Mouse (Mus musculus): Measurements from ENCODE around the gene Slc9a3r1. TPM values are rescaled to one million over a fixed set of nuclear protein-coding genes. Genes with fewer than 3 reads are reported as not detected.

Gene Slc9a3r1
- polyA plus RNA-seq, 1 experiment from 2014 or later = 74.5 TPM

DNA sequence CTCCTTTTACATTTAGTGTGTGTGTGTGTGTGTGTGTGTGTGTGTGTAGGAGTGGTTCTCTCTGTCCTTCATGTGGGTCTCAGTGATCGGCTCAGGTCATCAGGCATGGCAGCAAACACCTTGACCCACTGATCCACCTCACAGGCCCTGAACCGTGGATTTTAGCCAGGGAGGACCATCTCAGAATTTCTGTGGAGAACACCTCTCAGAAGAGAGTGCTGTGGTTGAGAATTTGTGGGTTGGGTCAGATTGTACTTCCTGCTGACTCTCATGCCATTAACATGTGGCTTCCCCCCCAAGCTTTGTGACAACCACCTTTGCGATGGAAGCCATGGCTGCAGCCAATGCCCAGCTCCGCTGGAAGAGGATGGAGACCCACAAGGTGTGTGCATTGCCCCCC, 37.4 kb downstream of the Slc9a3r1 start:
- WGBS (ENCODE audit: insufficient replicate concordance) = 69% methylated on average over 4 of the region's 4 CpGs
- Histone ChIP-seq H3K9me3 (replicated peaks) (no peaks in the 10 kb centered on the region), H3K9ac (no peak overlapping the region), H3K4me1 (peaks cover 21% of the 10 kb centered on the region), H3K27me3 (replicated peaks) (no peaks in the 10 kb centered on the region), H3K27ac (no peak overlapping the region), H3K4me2 (no peak overlapping the region), H3K4me3 (no peak overlapping the region), H3K36me3 (peaks cover 56% of the 10 kb centered on the region)
- ATAC-seq = no peak

DNA sequence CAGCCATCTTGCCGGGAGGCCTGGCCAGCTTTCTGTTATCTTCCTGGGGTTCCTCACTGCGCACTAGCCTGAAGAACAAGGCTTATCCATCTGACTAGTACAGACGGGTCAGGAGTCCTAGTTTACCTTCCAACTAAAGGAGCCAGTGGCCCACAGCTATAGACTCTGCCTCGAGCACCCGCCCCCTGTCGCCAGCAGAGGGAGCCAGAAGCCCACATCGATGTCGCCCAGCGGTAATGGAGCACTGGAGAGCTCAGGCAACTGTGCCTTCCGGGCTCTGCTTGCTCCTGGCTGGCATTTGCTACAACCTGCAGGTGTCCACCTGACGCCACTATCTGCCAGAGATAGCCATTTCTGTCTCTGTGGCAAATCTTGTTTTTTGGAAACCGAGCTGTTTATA, 39.2 kb downstream of the Slc9a3r1 start:
- peaks cover 74% of the 10 kb centered on the region for H3K36me3 ChIP-seq
- peak; percentile 63 for ATAC-seq
- no peak overlapping the region for H3K9ac ChIP-seq
- H3K9me3 ChIP-seq (replicated peaks) = no peaks in the 10 kb centered on the region
- 20% methylated on average over 12 of the region's 12 CpGs for WGBS (ENCODE audit: insufficient replicate concordance)
- H3K4me1 ChIP-seq = peaks cover 3% of the 10 kb centered on the region; the same call in 1 of the 2 replicates
- no peak overlapping the region for H3K4me3 ChIP-seq
- H3K27ac ChIP-seq = no peak overlapping the region
- no peaks in the 10 kb centered on the region for H3K27me3 ChIP-seq (replicated peaks)
- H3K4me2 ChIP-seq = no peak overlapping the region

DNA sequence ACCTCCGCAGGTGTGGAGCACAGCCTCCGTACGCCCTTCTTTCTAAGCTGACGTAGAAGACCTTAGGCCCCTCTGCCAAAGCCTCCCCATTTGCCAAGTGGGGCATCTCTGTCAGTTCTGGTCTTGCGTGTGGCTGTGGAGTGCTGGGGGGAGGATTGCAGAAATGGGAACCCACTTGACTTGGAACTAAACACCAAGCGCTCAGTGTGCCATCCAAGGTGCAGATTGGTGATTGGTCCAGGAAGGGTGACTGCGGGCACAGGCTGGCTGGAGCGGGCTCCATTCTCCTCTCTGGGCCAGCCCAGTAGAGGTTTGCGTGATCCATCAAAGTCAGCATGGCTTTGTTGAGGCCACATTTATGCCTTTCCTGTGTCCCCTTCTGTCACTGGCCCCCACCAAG, 39.6 kb downstream of the Slc9a3r1 start:
- Histone ChIP-seq H3K4me1 (0 out of 2 replicates have a peak, but pooled peaks cover 3% of the 10 kb centered on the region), H3K27me3 (replicated peaks) (no peaks in the 10 kb centered on the region), H3K4me2 (no peak overlapping the region), H3K9ac (no peak overlapping the region), H3K4me3 (no peak overlapping the region), H3K27ac (no peak overlapping the region), H3K9me3 (replicated peaks) (no peaks in the 10 kb centered on the region), H3K36me3 (peaks cover 74% of the 10 kb centered on the region)
- ATAC-seq = no peak
- 86% methylated on average over 9 of the region's 9 CpGs for WGBS (ENCODE audit: insufficient replicate concordance)

DNA sequence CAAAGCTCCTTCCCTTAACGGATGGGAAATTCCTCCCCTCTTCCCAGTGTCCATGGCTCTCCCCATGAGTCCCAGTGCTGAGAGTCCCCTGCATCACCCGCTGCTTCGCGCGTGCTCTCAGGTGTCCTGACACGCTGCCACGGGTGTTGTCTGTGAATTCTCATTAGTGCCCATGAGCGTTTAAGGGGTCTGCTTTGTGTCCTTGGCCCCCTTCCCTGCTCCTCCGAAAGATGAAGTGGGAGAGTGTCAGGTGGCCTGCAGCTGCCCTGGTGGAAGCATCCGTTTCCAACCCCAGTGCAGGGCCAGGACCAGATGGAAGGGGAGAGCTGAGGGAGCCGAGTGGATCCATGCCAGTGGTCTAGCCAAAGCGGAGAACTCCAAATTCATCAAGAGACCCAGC, 45.0 kb downstream of the Slc9a3r1 start:
- peaks cover 52% of the 10 kb centered on the region for H3K36me3 ChIP-seq
- no peak overlapping the region for H3K9ac ChIP-seq
- no peak overlapping the region for H3K4me3 ChIP-seq
- no peak for ATAC-seq
- no peak overlapping the region for H3K27ac ChIP-seq
- peaks cover 16% of the 10 kb centered on the region for H3K4me1 ChIP-seq
- 86% methylated on average over 12 of the region's 12 CpGs for WGBS (ENCODE audit: insufficient replicate concordance)
- H3K4me2 ChIP-seq = no peak overlapping the region
- no peaks in the 10 kb centered on the region for H3K27me3 ChIP-seq (replicated peaks)
- H3K9me3 ChIP-seq (replicated peaks) = no peaks in the 10 kb centered on the region

DNA sequence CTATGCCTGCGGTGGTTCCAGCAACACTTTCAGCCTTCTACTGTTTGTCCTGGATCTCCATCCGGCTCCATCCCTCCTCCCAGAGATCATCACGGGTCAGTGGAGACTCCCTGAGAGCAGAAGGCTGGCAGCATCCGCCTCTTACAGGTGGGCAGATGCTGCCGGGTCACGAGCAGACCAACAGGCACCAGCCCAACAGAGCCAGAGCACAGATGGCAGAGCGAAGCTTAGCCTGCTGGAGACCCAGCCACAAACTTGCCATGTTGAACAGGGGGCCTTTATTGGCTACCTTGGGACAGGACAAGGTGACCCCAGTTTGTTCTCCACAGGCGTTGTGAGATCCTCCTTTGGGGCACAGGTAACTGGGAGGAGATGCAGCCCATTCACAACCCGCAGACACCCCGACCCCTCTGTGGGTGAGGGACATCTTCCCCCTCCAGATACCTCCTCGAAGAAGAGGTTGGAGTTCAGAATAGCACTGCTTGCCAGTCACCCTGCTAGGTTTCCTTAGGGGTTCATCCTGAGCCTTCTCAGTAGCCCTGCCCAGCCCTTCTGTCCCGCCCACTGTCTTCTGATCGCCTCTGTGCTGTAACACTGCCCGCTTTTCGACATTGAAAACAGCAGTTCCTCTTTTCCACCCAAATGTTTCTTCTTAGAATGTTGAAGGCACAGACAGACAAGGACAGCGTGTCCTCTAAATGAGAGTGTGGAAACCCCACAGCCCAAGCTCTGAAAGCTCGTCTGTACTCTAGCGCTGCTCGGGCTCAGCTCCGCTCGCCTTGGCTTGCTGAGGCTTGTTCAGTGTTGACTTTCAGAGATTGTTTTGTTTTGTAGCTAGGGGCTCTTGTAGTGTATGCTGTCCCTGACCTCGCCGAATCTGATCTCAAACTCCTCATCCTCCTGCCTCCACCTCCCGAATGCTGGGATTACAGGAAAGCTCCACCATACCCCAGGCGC, 45.9 kb downstream of the Slc9a3r1 start:
- Histone ChIP-seq H3K27ac (no peak overlapping the region), H3K9ac (no peak overlapping the region)

DNA sequence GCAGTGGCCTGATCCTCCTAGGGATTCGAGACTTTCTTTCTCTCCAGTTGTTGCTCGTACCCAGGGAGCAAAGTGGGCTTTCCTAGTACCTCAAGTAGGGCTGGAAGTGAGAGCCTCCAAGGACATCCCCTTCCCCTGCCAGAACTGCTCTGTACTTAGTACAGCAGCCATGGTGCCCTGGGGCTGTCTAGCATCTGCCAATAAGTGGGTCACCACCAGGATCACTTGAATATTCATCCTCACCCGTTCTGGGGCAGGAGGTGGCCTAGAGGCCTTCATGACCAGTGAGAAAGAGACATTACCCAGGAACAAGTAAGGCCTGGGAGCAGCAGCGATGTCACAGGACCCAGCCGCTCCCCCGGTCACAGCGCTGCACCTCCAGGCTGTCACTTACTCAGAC, 46.8 kb downstream of the Slc9a3r1 start:
- WGBS (ENCODE audit: insufficient replicate concordance) = 78% methylated on average over 7 of the region's 7 CpGs
- Histone ChIP-seq H3K36me3 (peaks cover 39% of the 10 kb centered on the region), H3K27me3 (replicated peaks) (no peaks in the 10 kb centered on the region), H3K4me2 (no peak overlapping the region), H3K27ac (no peak overlapping the region), H3K9ac (no peak overlapping the region), H3K9me3 (replicated peaks) (no peaks in the 10 kb centered on the region), H3K4me3 (no peak overlapping the region), H3K4me1 (peaks cover 16% of the 10 kb centered on the region)
- ATAC-seq = no peak

More for the DNA sequence above, 45.9 kb downstream of the Slc9a3r1 start:
- WGBS (ENCODE audit: insufficient replicate concordance) = 76% methylated on average over 25 of the region's 25 CpGs
- peaks cover 44% of the 10 kb centered on the region for H3K36me3 ChIP-seq
- peaks cover 16% of the 10 kb centered on the region for H3K4me1 ChIP-seq
- H3K27me3 ChIP-seq (replicated peaks) = no peaks in the 10 kb centered on the region
- H3K4me2 ChIP-seq = no peak overlapping the region
- no peak overlapping the region for H3K4me3 ChIP-seq
- no peaks in the 10 kb centered on the region for H3K9me3 ChIP-seq (replicated peaks)
- no peak for ATAC-seq

DNA sequence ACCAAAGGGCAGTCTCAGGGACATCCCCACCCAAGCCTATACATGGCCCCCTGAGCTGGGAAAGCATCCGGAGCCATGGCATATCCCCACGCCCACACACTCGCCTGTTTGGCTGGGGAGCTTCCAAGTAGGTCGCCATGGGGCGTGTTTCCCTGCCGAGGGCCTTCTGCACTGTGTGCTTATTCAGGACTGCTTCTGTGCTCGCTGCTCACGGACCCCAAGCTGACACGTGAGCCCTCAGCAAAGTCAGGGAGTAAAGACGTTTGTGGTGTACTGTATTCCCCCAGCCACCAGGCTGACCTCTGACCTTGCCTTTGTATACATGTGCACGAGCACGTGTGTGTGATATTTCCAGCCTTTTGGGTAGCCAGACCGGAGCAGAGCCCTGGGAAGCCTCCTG, 49.0 kb downstream of the Slc9a3r1 start:
- Histone ChIP-seq H3K4me1 (peaks cover 16% of the 10 kb centered on the region), H3K36me3 (peaks cover 18% of the 10 kb centered on the region), H3K9ac (no peak overlapping the region), H3K27ac (no peak overlapping the region), H3K27me3 (replicated peaks) (no peaks in the 10 kb centered on the region), H3K4me3 (no peak overlapping the region), H3K9me3 (replicated peaks) (no peaks in the 10 kb centered on the region), H3K4me2 (no peak overlapping the region)
- WGBS (ENCODE audit: insufficient replicate concordance) = 68% methylated on average over 13 of the region's 13 CpGs
- no peak for ATAC-seq

DNA sequence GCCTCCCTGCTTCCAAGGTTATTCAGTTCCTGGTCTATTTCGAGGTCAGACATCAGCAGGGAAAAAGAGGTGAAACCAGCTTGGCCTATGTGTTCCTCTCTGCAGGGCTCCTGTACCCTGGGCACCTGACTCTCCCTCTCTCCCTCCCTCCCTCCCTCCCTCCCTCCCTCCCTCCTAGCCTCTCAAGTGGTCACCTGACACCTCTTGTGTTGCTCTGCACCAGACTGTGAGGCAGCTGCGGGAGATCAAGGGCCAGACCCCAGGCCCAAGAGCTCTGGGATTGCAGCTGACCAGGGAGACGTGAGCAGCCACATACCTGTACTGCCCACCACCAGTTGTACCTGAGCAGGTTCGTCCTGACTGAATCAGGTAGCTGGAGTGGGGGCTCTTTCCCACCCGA, 52.0 kb downstream of the Slc9a3r1 start:
- H3K4me3 ChIP-seq = no peak overlapping the region
- no peak for ATAC-seq
- WGBS (ENCODE audit: insufficient replicate concordance) = 49% methylated on average over 5 of the region's 5 CpGs
- H3K27me3 ChIP-seq (replicated peaks) = no peaks in the 10 kb centered on the region
- H3K4me2 ChIP-seq = no peak overlapping the region
- no peak overlapping the region for H3K27ac ChIP-seq
- peaks cover 35% of the 10 kb centered on the region for H3K4me1 ChIP-seq
- H3K9me3 ChIP-seq (replicated peaks) = no peaks in the 10 kb centered on the region
- H3K36me3 ChIP-seq = no peaks in the 10 kb centered on the region; the same call in 1 of the 2 replicates
- H3K9ac ChIP-seq = no peak overlapping the region

DNA sequence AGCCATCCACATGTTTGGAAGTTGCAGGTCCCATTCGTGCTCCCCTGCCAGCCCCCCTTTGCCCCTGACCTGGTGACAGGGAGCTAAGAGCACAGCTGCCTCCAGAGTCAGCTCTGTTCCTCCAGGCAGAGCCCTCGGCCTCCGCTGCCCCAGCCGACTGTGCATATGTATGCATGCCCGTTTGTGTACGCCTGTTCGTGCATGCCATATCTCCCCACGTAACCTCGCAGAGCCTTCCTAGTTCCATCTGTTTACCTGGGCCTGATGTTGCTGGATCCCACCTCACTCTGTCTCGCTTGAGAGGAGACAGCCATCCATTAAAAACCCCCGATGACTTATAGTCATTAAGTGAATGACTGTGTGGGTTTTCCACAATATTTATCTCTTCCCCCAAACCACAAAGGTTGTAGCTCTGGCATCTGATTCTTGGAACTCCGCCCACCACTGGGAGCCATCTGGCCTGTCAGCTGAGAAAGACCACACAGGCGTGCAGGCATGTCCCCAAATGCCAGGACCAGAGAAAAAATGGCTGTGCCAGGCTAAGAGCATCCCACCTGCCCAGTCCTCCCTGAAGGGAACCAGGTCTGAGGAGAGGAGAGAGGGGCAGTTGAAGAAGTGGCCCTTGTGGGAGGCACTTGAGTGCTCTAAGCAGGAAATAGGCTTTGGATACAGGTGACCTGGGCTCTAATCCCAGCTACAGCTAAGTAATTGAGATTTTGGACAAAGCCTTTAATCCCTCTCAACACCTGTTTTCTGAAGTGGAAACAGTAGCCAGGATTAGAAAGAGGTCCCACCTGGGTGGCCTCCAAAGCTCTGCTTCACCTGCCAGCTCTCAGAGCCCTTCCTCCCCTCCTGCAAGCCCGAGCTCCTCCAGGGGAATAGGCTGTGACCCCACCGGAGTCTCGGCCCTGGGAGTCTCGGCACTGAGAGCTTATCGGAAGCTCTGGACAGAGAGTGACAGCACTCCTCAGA, 54.6 kb downstream of the Slc9a3r1 start:
- no peak for ATAC-seq
- Histone ChIP-seq H3K9me3 (replicated peaks) (no peaks in the 10 kb centered on the region), H3K9ac (no peak overlapping the region), H3K27me3 (replicated peaks) (no peaks in the 10 kb centered on the region), H3K36me3 (no peaks in the 10 kb centered on the region), H3K27ac (no peak overlapping the region), H3K4me3 (no peak overlapping the region), H3K4me1 (peaks cover 33% of the 10 kb centered on the region), H3K4me2 (no peak overlapping the region)
- 54% methylated on average over 18 of the region's 18 CpGs for WGBS (ENCODE audit: insufficient replicate concordance)

DNA sequence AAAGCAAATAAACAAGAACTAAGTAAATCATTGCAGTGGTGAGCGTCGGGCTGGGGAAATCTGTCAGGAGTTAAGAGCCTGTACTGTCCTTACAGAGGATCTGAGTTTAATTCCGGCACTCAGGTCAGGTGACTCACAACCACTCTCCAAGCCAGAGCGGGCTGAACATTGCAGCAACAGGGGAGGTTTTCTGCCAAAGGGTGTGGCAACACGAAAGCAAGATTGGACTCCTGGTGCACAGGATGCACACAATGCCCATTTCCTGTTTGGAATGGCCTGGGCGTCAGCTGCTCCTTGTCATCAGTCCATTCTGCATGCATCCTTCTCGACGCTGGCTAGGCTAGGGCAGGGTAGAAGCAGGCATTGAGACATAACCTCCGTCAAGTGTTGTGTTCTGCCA, 56.1 kb downstream of the Slc9a3r1 start:
- H3K9ac ChIP-seq = no peak overlapping the region
- H3K27me3 ChIP-seq (replicated peaks) = no peaks in the 10 kb centered on the region
- peaks cover 47% of the 10 kb centered on the region for H3K4me1 ChIP-seq
- H3K9me3 ChIP-seq (replicated peaks) = no peaks in the 10 kb centered on the region
- ATAC-seq = no peak
- H3K4me2 ChIP-seq = no peak overlapping the region
- H3K27ac ChIP-seq = no peak overlapping the region
- 59% methylated on average over 9 of the region's 9 CpGs for WGBS (ENCODE audit: insufficient replicate concordance)
- H3K36me3 ChIP-seq = no peaks in the 10 kb centered on the region
- no peak overlapping the region for H3K4me3 ChIP-seq

DNA sequence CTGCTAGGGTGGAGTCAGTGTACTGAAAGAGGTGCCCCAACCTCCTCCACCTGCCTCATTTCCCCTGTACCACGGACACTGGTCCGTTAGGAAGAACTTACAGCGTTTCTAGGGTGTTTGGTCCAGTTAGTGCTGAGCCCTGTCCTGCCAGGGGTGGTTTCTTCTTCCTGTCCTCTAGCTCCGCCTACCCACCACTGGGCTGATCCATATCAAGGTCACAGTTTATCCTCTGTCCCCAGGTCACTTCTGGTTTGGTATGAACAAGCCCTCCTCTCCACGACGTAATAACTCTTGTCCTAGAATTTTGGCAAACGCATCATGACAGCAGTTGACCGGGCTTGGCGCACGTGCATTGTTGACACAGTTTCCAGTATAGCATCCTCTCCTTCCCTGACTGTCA, 56.5 kb downstream of the Slc9a3r1 start:
- H3K36me3 ChIP-seq = no peaks in the 10 kb centered on the region
- peaks cover 47% of the 10 kb centered on the region for H3K4me1 ChIP-seq
- H3K4me2 ChIP-seq = no peak overlapping the region
- H3K27me3 ChIP-seq (replicated peaks) = no peaks in the 10 kb centered on the region
- WGBS (ENCODE audit: insufficient replicate concordance) = 62% methylated on average over 10 of the region's 10 CpGs
- H3K4me3 ChIP-seq = no peak overlapping the region
- no peak overlapping the region for H3K9ac ChIP-seq
- no peak overlapping the region for H3K27ac ChIP-seq
- no peak for ATAC-seq
- no peaks in the 10 kb centered on the region for H3K9me3 ChIP-seq (replicated peaks)

DNA sequence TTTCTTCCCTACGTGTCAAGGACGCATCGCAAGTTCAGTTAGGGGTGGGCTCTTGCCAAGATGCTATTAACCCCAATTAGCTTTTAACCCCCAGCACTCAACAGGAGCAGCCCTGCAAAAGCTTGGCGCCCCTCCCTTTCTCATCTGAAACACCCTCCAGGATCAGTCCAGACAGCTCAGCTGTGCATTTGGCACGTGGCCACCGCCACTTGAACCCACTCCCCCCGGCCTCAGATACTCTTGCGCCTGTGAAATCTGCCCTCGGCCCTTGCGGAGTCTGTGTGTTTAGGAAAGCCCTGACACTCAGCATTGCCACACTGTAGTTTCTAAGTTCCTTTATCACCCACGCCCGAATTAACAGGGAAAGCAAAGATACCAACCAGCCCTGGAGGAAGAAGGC, 58.9 kb downstream of the Slc9a3r1 start:
- peaks cover 71% of the 10 kb centered on the region for H3K4me1 ChIP-seq
- no peak for ATAC-seq
- WGBS (ENCODE audit: insufficient replicate concordance) = 67% methylated on average over 12 of the region's 12 CpGs
- H3K9me3 ChIP-seq (replicated peaks) = no peaks in the 10 kb centered on the region
- no peaks in the 10 kb centered on the region for H3K36me3 ChIP-seq
- no peak overlapping the region for H3K9ac ChIP-seq
- H3K27me3 ChIP-seq (replicated peaks) = 0 out of 2 replicates have a peak, but pooled peaks cover 5% of the 10 kb centered on the region
- H3K4me2 ChIP-seq = no peak overlapping the region
- H3K4me3 ChIP-seq = no peak overlapping the region
- no peak overlapping the region for H3K27ac ChIP-seq
